Mouse (Mus musculus): Measurements from ENCODE around the gene Anapc15-ps. TPM values are rescaled to one million over a fixed set of nuclear protein-coding genes. Genes with fewer than 3 reads are reported as not detected.
A peak's percentile ranks its signal among the peaks of the same experiment; 100 is the strongest.

Anapc15-ps gene
- polyA plus RNA-seq, 1 experiment from 2014 or later = not detected

- Histone ChIP-seq H3K36me3 (no peaks in the 10 kb centered on the region), H3K27ac (no peak overlapping the region), H3K27me3 (replicated peaks) (no peaks in the 10 kb centered on the region), H3K4me1 (no peaks in the 10 kb centered on the region; the same call in 1 of the 2 replicates), H3K4me3 (no peak overlapping the region), H3K4me2 (replicated peaks) (no peak overlapping the region), H3K9ac (no peak overlapping the region), H3K9me3 (no peaks in the 10 kb centered on the region)
- 82% methylated on average over 3 of the region's 3 CpGs for WGBS
- ATAC-seq (ENCODE audit: low FRiP score, low read depth) = no peak
Measured at GRCm38 (mm10) chr10:95705747-95706146, 32.5 kb upstream of the Anapc15-ps start.

DNA sequence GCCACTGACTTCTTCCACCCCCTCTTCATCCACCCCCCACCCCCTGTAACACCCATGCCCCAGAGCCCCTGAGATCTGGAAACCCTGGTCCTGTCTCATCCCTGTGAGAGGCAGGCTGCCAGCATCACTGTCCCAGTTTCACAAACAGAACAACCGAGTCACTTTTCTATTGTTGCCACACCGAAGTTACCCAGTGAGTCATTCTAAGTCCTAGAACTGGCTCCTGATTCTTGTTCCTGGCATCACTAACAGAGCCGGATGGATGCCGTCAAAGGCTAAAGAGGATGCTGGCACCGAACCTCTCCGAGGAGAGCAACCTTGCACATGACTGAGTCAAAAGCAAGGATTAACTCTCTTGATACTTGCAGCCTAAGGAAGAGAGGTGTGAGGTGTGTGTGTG lies 31.6 kb upstream of the Anapc15-ps start:
- no peak for ATAC-seq (ENCODE audit: low FRiP score, low read depth)
- no peak overlapping the region for H3K4me2 ChIP-seq (replicated peaks)
- H3K27ac ChIP-seq = no peak overlapping the region
- no peaks in the 10 kb centered on the region for H3K9me3 ChIP-seq
- H3K36me3 ChIP-seq = no peaks in the 10 kb centered on the region
- no peak overlapping the region for H3K4me3 ChIP-seq
- H3K4me1 ChIP-seq = no peaks in the 10 kb centered on the region
- H3K9ac ChIP-seq = no peak overlapping the region
- H3K27me3 ChIP-seq (replicated peaks) = no peaks in the 10 kb centered on the region
- 95% methylated on average over 6 of the region's 6 CpGs for WGBS

- Histone ChIP-seq H3K4me2 (replicated peaks) (no peak overlapping the region), H3K27me3 (replicated peaks) (no peaks in the 10 kb centered on the region), H3K9me3 (no peaks in the 10 kb centered on the region), H3K27ac (no peak overlapping the region), H3K4me1 (no peaks in the 10 kb centered on the region), H3K9ac (no peak overlapping the region), H3K36me3 (no peaks in the 10 kb centered on the region), H3K4me3 (no peak overlapping the region)
- ATAC-seq (ENCODE audit: low FRiP score, low read depth) = no peak
- 92% methylated on average over 5 of the region's 5 CpGs for WGBS
Measured at GRCm38 (mm10) chr10:95703730-95704129, 30.5 kb upstream of the Anapc15-ps start.

GRCm38 (mm10) chr10:95700422-95700821 lies 27.2 kb upstream of the Anapc15-ps start:
- Histone ChIP-seq H3K27me3 (replicated peaks) (no peaks in the 10 kb centered on the region), H3K9ac (no peak overlapping the region), H3K9me3 (no peaks in the 10 kb centered on the region), H3K4me1 (no peaks in the 10 kb centered on the region), H3K36me3 (no peaks in the 10 kb centered on the region), H3K27ac (no peak overlapping the region), H3K4me3 (no peak overlapping the region), H3K4me2 (replicated peaks) (no peak overlapping the region)
- ATAC-seq (ENCODE audit: low FRiP score, low read depth) = no peak
- WGBS = 48% methylated on average over 4 of the region's 4 CpGs

DNA sequence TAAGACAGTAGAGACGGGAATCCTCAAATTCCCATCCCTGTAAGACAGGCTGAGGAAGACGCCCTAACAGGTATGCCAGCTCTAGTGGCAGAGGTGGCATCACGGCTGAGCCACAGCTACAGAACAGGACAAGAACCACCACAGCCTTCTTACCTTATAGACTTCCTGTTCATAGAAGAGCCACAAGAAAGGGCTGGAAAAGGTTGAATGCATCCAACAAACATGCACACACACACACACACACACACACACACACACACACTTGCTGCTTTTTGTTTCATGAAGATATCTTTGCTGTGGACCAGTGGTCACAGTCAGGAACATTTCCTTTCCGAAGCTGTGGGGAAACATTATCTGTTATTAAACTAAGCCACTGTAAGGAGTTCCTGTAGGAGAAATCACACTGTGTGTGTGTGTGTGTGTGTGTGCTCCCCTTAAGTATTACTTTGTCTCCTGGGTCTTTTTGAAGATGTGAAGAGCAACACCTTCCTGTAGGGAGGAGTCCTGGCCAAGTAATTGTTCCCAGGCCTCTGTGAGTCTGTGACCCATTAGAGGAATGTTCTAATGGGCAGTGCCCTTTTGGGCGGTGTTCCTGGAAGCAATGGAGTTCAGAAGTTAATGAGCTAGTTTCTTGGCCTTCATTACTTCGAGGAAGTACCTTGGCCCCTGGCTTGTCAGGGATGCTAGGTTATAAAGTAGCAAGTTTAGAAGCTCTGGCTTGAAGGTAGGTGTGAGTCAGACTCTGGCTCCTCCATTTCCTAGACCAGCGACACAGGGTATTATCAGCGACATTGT lies 25.9 kb upstream of the Anapc15-ps start:
- Histone ChIP-seq H3K36me3 (no peaks in the 10 kb centered on the region), H3K27ac (no peak overlapping the region), H3K4me3 (no peak overlapping the region), H3K9ac (no peak overlapping the region), H3K9me3 (no peaks in the 10 kb centered on the region), H3K4me2 (replicated peaks) (no peak overlapping the region), H3K27me3 (replicated peaks) (no peaks in the 10 kb centered on the region), H3K4me1 (0 out of 2 replicates have a peak, but pooled peaks cover 6% of the 10 kb centered on the region)
- ATAC-seq (ENCODE audit: low FRiP score, low read depth) = no peak
- 92% methylated on average over 8 of the region's 8 CpGs for whole genome bisulfite sequencing

DNA sequence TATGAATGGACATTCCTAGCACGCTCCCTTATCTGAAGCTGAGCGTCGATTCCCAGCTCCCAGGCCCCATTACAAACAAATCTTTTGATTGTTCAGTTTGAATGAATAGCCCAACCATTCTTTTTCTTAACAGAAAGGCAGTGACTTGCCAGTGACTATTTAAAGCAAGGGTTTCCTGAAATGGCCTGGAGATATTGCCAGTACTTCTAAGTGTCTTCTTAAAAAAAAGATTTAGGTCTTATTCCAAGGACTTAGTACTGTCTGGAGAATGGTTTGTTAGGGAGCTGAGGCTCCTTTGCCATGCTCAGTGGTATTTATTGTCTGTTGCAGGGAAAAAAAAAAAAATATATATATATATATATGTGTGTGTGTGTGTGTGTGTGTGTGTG lies 23.0 kb upstream of the Anapc15-ps start:
- Histone ChIP-seq H3K4me1 (0 out of 2 replicates have a peak, but pooled peaks cover 6% of the 10 kb centered on the region), H3K4me3 (no peak overlapping the region), H3K27ac (no peak overlapping the region), H3K27me3 (replicated peaks) (no peaks in the 10 kb centered on the region), H3K4me2 (replicated peaks) (no peak overlapping the region), H3K9me3 (no peaks in the 10 kb centered on the region), H3K36me3 (no peaks in the 10 kb centered on the region), H3K9ac (no peak overlapping the region)
- no peak for ATAC-seq (ENCODE audit: low FRiP score, low read depth)
- 40% methylated on average over 3 of the region's 3 CpGs for WGBS

DNA sequence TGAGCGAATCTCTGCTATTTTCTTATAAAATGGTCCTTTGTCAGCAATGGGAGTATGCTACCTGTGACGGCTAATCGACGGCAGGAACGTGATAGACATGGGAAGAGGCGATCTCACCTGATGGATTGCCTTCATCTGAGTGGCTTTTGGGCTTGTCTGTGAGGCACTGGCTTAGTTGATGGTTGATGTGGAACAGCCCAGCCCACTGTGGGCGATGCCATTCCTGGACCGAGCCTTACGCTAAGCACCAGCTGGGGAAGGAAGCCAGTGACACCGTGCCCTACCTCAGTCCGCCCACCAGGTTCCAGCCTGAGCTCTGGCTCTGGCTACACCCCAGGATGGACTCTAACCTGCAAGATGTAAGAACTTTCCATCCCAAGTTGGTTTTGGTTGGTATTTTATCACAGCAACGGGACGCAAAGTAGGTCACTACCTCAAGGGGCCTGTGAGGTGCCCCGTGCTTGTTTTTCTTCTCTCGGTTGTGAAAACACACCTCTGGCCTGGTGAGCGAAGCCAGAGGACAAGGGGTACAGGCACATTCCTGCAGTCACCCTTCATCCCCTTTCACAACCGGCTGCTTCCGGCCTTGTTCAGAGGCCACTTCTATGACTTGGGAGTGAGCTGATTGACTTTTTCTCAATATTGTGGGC lies 22.5 kb upstream of the Anapc15-ps start:
- H3K27me3 ChIP-seq (replicated peaks) = no peaks in the 10 kb centered on the region
- 0 out of 2 replicates have a peak, but pooled peaks cover 6% of the 10 kb centered on the region for H3K4me1 ChIP-seq
- ATAC-seq (ENCODE audit: low FRiP score, low read depth) = no peak
- H3K36me3 ChIP-seq = no peaks in the 10 kb centered on the region
- no peaks in the 10 kb centered on the region for H3K9me3 ChIP-seq
- H3K27ac ChIP-seq = no peak overlapping the region
- H3K9ac ChIP-seq = no peak overlapping the region
- 85% methylated on average over 18 of the region's 18 CpGs for WGBS
- no peak overlapping the region for H3K4me3 ChIP-seq
- no peak overlapping the region for H3K4me2 ChIP-seq (replicated peaks)

DNA sequence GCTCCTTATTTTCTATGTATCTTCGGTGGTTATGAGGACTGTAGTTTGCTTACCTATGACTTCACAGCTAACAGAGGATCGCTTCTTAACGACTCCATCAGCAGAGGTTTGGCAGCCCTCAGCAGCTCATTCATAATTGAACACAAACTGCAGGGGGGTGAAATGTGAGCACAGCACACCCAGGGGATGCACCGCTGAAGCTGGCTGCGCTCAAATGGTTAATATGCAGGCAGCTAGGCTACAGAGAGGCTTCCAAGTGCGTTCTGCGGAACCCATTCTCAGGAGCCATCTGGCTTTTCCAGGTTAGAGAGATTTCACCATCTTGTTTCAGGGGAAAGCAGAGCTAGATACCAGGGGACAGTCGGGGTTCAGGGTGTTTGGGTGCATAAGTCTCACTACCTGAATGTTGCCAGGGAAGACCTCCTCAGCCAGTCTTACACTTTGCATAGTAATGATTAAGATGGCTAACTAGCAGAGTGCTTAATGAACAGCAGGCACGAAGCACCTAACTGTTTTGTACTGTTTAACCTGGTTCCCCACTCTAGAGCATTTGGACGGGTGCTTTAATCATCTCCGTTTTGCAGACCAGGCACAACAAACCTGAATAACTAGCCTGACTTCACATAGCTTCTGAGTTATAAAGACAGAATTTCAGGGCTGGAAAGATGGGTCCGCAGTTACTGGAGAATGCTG lies 21.5 kb upstream of the Anapc15-ps start:
- Histone ChIP-seq H3K36me3 (no peaks in the 10 kb centered on the region), H3K4me2 (replicated peaks) (no peak overlapping the region), H3K27me3 (replicated peaks) (no peaks in the 10 kb centered on the region), H3K4me3 (no peak overlapping the region), H3K9ac (no peak overlapping the region), H3K9me3 (no peaks in the 10 kb centered on the region), H3K4me1 (0 out of 2 replicates have a peak, but pooled peaks cover 6% of the 10 kb centered on the region), H3K27ac (no peak overlapping the region)
- 68% methylated on average over 12 of the region's 12 CpGs for WGBS
- 0 out of 2 replicates have a peak, but pooled peaks have one; percentile 48 for ATAC-seq (ENCODE audit: low FRiP score, low read depth)

- Histone ChIP-seq H3K9me3 (no peaks in the 10 kb centered on the region), H3K9ac (no peak overlapping the region), H3K27me3 (replicated peaks) (no peaks in the 10 kb centered on the region), H3K4me2 (replicated peaks) (no peak overlapping the region), H3K36me3 (no peaks in the 10 kb centered on the region), H3K4me3 (no peak overlapping the region), H3K4me1 (0 out of 2 replicates have a peak, but pooled peaks cover 6% of the 10 kb centered on the region), H3K27ac (no peak overlapping the region)
- 96% methylated on average over 4 of the region's 4 CpGs for WGBS
- ATAC-seq (ENCODE audit: low FRiP score, low read depth) = no peak
Measured at GRCm38 (mm10) chr10:95691347-95691746, 18.1 kb upstream of the Anapc15-ps start.

DNA sequence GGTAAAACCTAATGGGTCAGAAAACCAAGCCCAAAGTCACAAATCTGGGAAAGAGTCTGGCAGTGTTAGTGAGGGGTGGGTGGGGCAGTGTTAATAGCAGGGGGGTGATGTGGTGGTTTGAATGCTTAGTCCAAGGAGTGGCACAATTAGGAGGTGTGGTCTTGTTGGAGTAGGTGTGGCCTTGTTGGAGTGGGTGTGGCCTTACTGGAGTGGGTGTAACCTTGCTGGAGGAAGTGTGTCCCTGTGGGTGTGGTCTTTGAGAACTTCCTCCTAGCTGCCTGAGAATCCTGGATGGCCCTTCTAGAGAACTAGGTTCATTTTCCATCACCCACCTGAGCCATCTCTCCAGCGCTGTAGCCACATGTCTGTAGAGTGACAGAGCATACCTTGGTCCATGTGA lies 16.6 kb upstream of the Anapc15-ps start:
- 92% methylated on average over 1 of the region's 1 CpGs for WGBS

GRCm38 (mm10) chr10:95689058-95689457 lies 15.8 kb upstream of the Anapc15-ps start:
- Histone ChIP-seq H3K4me1 (peaks cover 3% of the 10 kb centered on the region; the same call in 1 of the 2 replicates), H3K27ac (no peak overlapping the region), H3K9me3 (no peaks in the 10 kb centered on the region), H3K27me3 (replicated peaks) (no peaks in the 10 kb centered on the region), H3K4me2 (replicated peaks) (no peak overlapping the region), H3K36me3 (no peaks in the 10 kb centered on the region), H3K9ac (no peak overlapping the region), H3K4me3 (no peak overlapping the region)
- WGBS = 80% methylated on average over 7 of the region's 7 CpGs
- ATAC-seq (ENCODE audit: low FRiP score, low read depth) = no peak

More for the DNA sequence above, 16.6 kb upstream of the Anapc15-ps start:
- Histone ChIP-seq H3K9ac (no peak overlapping the region), H3K36me3 (no peaks in the 10 kb centered on the region), H3K4me1 (peaks cover 8% of the 10 kb centered on the region; the same call in 1 of the 2 replicates), H3K4me2 (replicated peaks) (no peak overlapping the region), H3K27me3 (replicated peaks) (no peaks in the 10 kb centered on the region), H3K9me3 (no peaks in the 10 kb centered on the region), H3K27ac (no peak overlapping the region), H3K4me3 (no peak overlapping the region)
- ATAC-seq (ENCODE audit: low FRiP score, low read depth) = no peak

DNA sequence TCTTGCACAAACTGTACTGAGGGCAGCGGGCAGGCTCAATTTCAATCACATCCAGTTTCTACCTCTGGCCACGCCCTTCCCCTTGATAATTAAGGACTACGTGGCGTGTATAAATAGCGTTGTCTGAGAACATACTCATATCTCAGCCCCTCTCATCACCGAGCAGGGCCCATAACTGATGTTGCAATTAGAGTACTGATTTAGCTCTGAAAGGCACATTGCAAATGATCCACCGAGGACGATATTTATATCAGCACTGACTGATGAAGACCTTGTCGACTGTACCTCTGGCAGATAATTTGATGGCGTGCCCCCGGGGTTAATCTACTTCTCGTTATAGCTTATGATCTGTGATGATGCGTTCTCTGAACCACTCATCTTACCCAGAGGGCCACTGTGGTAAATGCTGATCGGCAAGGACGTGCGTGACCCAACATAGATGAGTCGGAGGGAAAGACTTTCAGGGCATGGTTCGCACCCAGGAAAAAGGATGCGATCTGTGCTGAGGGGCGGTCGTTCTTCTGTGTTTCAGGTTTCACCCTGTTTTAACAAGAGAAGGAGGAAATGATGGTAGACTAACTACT lies 14.4 kb upstream of the Anapc15-ps start:
- 80% methylated on average over 21 of the region's 21 CpGs for WGBS
- H3K4me2 ChIP-seq (replicated peaks) = no peak overlapping the region
- no peak for ATAC-seq (ENCODE audit: low FRiP score, low read depth)

More for the DNA sequence above, 14.4 kb upstream of the Anapc15-ps start:
- Histone ChIP-seq H3K36me3 (no peaks in the 10 kb centered on the region), H3K27ac (no peak overlapping the region), H3K4me3 (no peak overlapping the region), H3K9ac (no peak overlapping the region), H3K4me1 (peaks cover 3% of the 10 kb centered on the region; the same call in 1 of the 2 replicates), H3K27me3 (replicated peaks) (no peaks in the 10 kb centered on the region), H3K9me3 (no peaks in the 10 kb centered on the region)
